Mouse (Mus musculus) heart, embryonic 15.5 days (tissue): ENCODE measurements around the gene Adamtsl4. TPM values are rescaled to one million over a fixed set of nuclear protein-coding genes. Genes with fewer than 3 reads are reported as not detected.
"Not testable (repeated sequence)": the region's sequence is repeated elsewhere in the genome, so short reads cannot be mapped to it uniquely, and the experiment has no call there.

Source experiments
- ATAC-seq: fragments of 200-750 bp; cut with Nextera tagmentation; replicated peaks from 2 replicates; pipeline ENCODE4 v1.8.0; 2017; ENCODE audit warnings: low read depth, moderate TSS enrichment; ENCODE audit not compliant: insufficient number of reproducible peaks, insufficient read depth, low FRiP score
- H3K27ac ChIP-seq: fragments of 300-500 bp; sonication (generic); 2 replicates; pipeline ENCODE4 v1.5.1; 2015; ENCODE audit warnings: mild to moderate bottlenecking, inconsistent platforms
- H3K27me3 ChIP-seq: fragments of 300-500 bp; sonication (generic); 2 replicates; pipeline ENCODE4 v1.6.1; 2015; ENCODE audit warnings: inconsistent platforms
- H3K36me3 ChIP-seq: fragments of 300-500 bp; sonication (generic); 2 replicates; pipeline ENCODE4 v1.6.1; 2015; ENCODE audit warnings: mild to moderate bottlenecking, inconsistent platforms
- H3K4me1 ChIP-seq: fragments of 300-500 bp; sonication (generic); replicated peaks from 2 replicates; pipeline ENCODE4 v1.6.1; 2015; ENCODE audit warnings: inconsistent platforms
- H3K4me2 ChIP-seq: fragments of 300-500 bp; sonication (generic); 2 replicates; pipeline ENCODE4 v1.6.1; 2015; ENCODE audit warnings: inconsistent platforms, mild to moderate bottlenecking, moderate library complexity
- H3K4me3 ChIP-seq: fragments of 300-500 bp; sonication (generic); 2 replicates; pipeline ENCODE4 v1.5.1; 2015; ENCODE audit warnings: mild to moderate bottlenecking, inconsistent platforms
- H3K9ac ChIP-seq: fragments of 300-500 bp; sonication (generic); 2 replicates; pipeline ENCODE4 v1.6.1; 2015; ENCODE audit warnings: mild to moderate bottlenecking, inconsistent platforms
- H3K9me3 ChIP-seq: fragments of 300-500 bp; sonication (generic); replicated peaks from 2 replicates; pipeline ENCODE4 v1.6.1; 2016; ENCODE audit warnings: inconsistent platforms
- WGBS: fragments of 180-500 bp; shearing (Covaris S2); methylation state at CpG from one replicate; pipeline ENCODE4 v1.1.7; 2015; ENCODE audit warnings: mixed read lengths; 5-methylcytosine and 5-hydroxymethylcytosine counted together
- polyA plus RNA-seq: library from polyadenylated mRNA; unstranded; fragments of >200 nt; fragmentation: Nextera tagmentation; extraction: Ambion mirVana; gene quantifications from 2 replicates; pipeline ENCODE4 v1.2.1, GENCODE M21; 2015

The Adamtsl4 gene
- polyA plus RNA-seq, 1 experiment from 2014 or later, result 6.9 TPM

DNA sequence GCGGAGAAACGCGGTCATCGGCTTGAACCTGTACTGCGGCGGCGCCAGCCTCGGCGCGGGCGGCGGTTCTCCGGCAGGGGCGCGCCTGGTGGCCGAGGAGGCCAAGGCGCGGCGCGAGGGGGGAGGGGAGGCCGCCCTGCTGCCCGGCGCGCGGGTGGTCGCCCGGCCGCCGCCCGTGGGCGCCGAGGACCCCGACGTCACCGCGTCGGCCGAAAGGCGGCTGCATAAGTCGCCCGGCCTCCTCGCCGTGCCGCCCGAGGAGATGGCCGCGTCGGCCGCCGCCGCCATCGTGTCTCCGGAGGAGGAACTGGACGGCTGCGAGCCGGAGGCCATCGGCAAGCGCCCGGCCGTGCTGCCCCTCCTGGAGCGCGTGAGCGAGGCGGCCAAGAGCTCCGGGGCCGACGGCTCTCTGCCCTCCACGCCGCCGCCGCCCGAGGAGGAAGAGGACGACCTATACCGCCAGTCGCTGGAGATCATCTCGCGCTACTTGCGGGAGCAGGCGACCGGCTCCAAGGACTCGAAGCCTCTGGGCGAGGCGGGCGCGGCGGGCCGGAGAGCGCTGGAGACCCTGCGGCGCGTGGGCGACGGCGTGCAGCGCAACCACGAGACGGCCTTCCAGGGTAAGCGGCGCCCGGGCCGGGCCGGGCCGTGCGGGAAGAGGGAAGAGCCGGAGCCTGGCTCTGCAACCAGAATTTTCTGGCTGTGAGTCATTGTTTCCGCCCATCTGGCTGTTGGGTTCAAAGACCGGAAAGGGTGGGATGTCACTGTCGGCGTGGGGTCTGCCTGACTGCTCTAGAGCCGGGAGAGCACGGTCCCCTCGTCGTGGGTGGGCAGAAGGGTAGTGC lies 28.6 kb downstream of the Adamtsl4 start:
- peaks cover 43% of the 10 kb centered on the region for H3K4me1 ChIP-seq
- peak; percentile 50 for ATAC-seq
- peak overlapping the region; percentile 98 for H3K9ac ChIP-seq
- peak overlapping the region; percentile 69 for H3K4me3 ChIP-seq
- peak overlapping the region; percentile 98 for H3K27ac ChIP-seq
- under 1% methylated on average over 107 of the region's 113 CpGs for WGBS
- peak overlapping the region; percentile 73 for H3K4me2 ChIP-seq
- H3K27me3 ChIP-seq, result no peaks in the 10 kb centered on the region
- peaks cover 18% of the 10 kb centered on the region for H3K36me3 ChIP-seq
- H3K9me3 ChIP-seq, result no peaks in the 10 kb centered on the region

DNA sequence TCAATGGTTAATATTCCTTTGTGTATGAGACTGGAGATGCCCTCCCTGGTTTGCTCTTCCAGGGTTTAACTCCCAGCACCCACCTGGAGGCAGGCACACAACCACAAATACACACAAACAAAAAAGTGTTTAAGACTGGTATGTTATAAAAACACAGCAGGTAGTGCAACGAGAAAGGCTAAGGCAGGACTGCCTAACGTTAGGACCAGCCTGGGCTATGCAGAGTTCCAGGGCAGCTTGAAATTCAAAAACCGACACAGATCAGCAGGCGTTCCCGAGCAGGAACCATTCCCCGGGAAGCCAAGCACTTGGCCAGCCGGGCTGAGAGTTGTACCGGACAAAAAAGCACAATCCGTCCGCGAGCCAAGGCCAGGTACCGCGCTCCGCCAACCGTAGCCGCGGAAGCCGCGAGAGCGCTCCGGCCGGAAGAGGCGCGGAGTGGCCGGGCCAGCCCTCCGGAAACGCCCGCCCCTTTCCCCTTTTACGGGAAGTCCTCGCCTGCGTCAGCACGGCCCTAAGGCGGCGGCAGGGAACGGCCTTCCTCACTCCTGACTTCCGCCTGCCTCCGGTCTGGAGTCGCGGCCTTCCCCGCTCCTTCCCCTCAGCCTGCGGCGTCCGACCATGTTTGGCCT lies 29.4 kb downstream of the Adamtsl4 start, which contains the start of gene Mcl1:
Gene Mcl1 (plus strand): TSS at position 553 of the 632 bp plus-strand sequence.
- H3K9ac ChIP-seq, result peak within 1 kb of the TSS; percentile 98
- under 1% methylated on average over 43 of the region's 43 CpGs for WGBS
- H3K4me3 ChIP-seq, result peak within 1 kb of the TSS; percentile 69
- no peaks in the 10 kb centered on the region for H3K9me3 ChIP-seq
- peak within 1 kb of the TSS; percentile 98 for H3K27ac ChIP-seq
- ATAC-seq, result peak; percentile 94
- H3K4me1 ChIP-seq, result peaks cover 43% of the 10 kb centered on the region
- H3K36me3 ChIP-seq, result peaks cover 14% of the 10 kb centered on the region; the same call in 1 of the 2 replicates
- no peaks in the 10 kb centered on the region for H3K27me3 ChIP-seq
- H3K4me2 ChIP-seq, result peak within 1 kb of the TSS; percentile 73

DNA sequence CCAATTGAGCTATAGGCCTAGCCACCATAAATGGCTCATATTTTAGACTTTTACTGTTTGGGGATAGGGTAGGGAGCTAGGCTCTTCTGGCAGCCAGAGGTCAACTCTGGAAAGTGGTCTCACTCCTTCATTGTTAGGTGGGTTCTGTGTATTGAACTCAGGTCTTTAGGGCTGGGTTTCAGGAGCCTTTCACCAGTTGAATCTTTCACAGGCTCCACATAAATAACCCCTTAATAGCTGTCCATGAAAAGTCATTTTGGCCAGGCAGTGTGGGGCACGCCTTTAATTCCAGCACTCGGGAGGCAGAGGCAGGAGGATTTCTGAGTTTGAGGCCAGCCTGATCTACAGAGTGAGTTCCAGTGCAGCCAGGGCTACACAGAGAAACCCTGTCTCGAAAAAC lies 30.0 kb downstream of the Adamtsl4 start:
- H3K4me3 ChIP-seq, result peak overlapping the region; percentile 69
- WGBS, result 78% methylated on average over 3 of the region's 3 CpGs
- H3K9me3 ChIP-seq, result no peaks in the 10 kb centered on the region
- peak overlapping the region; percentile 66 for H3K4me2 ChIP-seq
- ATAC-seq, result no peak
- 0 out of 2 replicates have a peak, but pooled peaks cover 12% of the 10 kb centered on the region for H3K36me3 ChIP-seq
- 0 out of 2 replicates have a peak overlapping the region, but pooled peaks have one; percentile 98 for H3K9ac ChIP-seq
- peaks cover 43% of the 10 kb centered on the region for H3K4me1 ChIP-seq
- H3K27me3 ChIP-seq, result no peaks in the 10 kb centered on the region
- H3K27ac ChIP-seq, result peak overlapping the region; percentile 98; the same call in 1 of the 2 replicates

GRCm38 (mm10) chr3:95657108-95657507 lies 30.6 kb downstream of the Adamtsl4 start:
- Histone ChIP-seq H3K36me3 (0 out of 2 replicates have a peak, but pooled peaks cover 8% of the 10 kb centered on the region), H3K27ac (no peak overlapping the region), H3K4me1 (peaks cover 41% of the 10 kb centered on the region), H3K9ac (no peak overlapping the region), H3K4me3 (no peak overlapping the region), H3K4me2 (no peak overlapping the region), H3K9me3 (no peaks in the 10 kb centered on the region), H3K27me3 (no peaks in the 10 kb centered on the region)
- 75% methylated on average over 3 of the region's 3 CpGs for WGBS
- ATAC-seq, result no peak

DNA sequence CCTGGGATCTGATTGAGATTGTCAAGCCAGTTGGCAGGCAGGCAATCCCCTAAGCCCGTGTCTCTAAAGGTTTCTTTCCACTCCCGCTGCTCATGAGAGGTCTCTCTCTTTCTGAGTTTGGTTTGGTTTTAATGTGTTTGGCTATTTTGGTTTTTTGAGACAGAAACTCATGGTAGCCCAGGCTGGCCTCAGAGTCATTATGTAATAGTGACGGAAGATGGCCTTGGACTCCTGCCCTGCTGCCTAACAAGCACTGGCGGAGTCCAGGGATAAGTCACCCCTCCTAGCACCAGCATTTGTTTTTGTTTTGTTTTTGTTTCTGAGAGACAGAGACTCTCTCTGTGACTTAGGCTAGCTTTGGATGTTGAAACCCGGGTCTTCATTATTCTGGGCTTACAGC lies 32.3 kb downstream of the Adamtsl4 start:
- Histone ChIP-seq H3K9me3 (no peaks in the 10 kb centered on the region), H3K9ac (no peak overlapping the region), H3K27ac (no peak overlapping the region), H3K4me2 (no peak overlapping the region), H3K4me3 (no peak overlapping the region), H3K4me1 (peaks cover 36% of the 10 kb centered on the region), H3K36me3 (0 out of 2 replicates have a peak, but pooled peaks cover under 1% of the 10 kb centered on the region), H3K27me3 (no peaks in the 10 kb centered on the region)
- WGBS, result 86% methylated on average over 5 of the region's 5 CpGs
- ATAC-seq, result no peak

- H3K27ac ChIP-seq, H3K4me3 ChIP-seq, ATAC-seq: not testable (repeated sequence)
Measured at GRCm38 (mm10) chr3:95654371-95654770, 33.3 kb downstream of the Adamtsl4 start.

DNA sequence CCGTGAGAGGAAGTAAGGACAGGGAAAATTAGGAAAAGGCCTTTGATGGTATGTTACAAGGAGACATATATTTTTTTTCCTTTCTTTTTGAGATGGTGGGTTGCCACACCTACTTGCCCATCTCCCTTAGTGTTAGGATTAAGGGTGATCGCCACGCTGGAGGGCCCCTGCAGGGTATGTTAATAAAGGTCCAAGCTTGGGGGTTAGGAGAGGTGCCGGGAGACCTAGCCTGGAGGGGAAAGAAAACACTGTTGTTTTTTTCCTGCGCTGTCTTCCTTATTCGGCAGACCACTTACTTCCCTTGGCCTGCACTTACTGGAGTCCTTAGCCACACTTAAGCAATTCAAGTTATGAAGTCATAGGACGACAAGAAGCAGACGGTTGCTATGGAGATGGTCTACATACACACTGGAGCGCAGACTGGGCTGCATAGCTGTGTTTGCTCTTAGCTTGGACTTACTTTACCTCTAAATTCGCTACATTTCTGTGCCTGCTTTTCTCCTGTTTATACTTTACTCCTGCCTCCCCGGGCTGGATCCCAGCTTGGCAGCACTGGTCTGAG lies 34.2 kb downstream of the Adamtsl4 start:
- 21% methylated on average over 11 of the region's 11 CpGs for WGBS
- Histone ChIP-seq H3K27me3 (no peaks in the 10 kb centered on the region), H3K4me1 (peaks cover 40% of the 10 kb centered on the region), H3K27ac (peak overlapping the region; percentile 18; the same call in 1 of the 2 replicates), H3K4me2 (peak overlapping the region; percentile 34; the same call in 1 of the 2 replicates), H3K9ac (0 out of 2 replicates have a peak overlapping the region, but pooled peaks have one; percentile 28), H3K4me3 (no peak overlapping the region), H3K36me3 (no peaks in the 10 kb centered on the region), H3K9me3 (no peaks in the 10 kb centered on the region)
- ATAC-seq, result no peak

More at GRCm38 (mm10) chr3:95654371-95654770, 33.3 kb downstream of the Adamtsl4 start:
- H3K4me1 ChIP-seq, result peaks cover 40% of the 10 kb centered on the region
- H3K9ac ChIP-seq, H3K27me3 ChIP-seq, H3K9me3 ChIP-seq, H3K36me3 ChIP-seq, H3K4me2 ChIP-seq: not testable (repeated sequence)
- WGBS, result 93% methylated on average over 3 of the region's 3 CpGs

GRCm38 (mm10) chr3:95652871-95653270 lies 34.8 kb downstream of the Adamtsl4 start:
- H3K4me1 ChIP-seq, result peaks cover 37% of the 10 kb centered on the region
- H3K27ac ChIP-seq, result no peak overlapping the region
- ATAC-seq, result no peak
- 38% methylated on average over 6 of the region's 6 CpGs for WGBS
- no peaks in the 10 kb centered on the region for H3K27me3 ChIP-seq
- H3K36me3 ChIP-seq, result no peaks in the 10 kb centered on the region
- no peak overlapping the region for H3K4me3 ChIP-seq
- H3K9ac ChIP-seq, result no peak overlapping the region
- no peaks in the 10 kb centered on the region for H3K9me3 ChIP-seq
- no peak overlapping the region for H3K4me2 ChIP-seq

DNA sequence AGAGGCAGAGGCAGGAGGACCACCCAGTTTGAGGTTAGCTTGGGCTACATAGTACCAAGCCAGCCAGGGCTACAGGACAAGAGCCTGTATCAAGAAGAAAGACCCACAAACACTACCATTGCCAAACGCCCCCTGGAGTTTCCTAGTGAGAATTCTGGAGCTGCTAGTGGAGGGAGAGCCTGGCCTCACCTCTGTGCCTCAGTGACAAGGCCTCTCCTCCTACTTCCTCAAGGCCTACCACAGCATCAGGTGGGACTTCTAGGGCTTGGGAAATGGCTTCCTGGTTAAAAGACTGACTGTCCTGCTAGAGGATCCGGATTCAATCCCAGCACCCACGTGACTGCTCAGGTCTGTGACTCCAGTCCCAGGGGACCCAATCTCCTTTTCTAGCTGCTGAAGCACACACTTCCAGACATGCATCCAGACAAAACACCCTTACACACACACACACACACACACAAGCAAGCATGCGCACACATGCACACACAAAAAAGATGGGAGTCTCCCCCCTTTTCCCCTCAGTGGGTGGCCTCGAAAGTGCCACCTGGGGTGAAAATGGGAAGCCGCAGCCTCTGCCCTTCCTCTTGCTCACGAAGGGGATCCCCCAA lies 35.4 kb downstream of the Adamtsl4 start:
- no peak overlapping the region for H3K4me3 ChIP-seq
- H3K4me1 ChIP-seq, result peaks cover 33% of the 10 kb centered on the region
- H3K4me2 ChIP-seq, result no peak overlapping the region
- no peak for ATAC-seq
- no peaks in the 10 kb centered on the region for H3K36me3 ChIP-seq
- no peak overlapping the region for H3K27ac ChIP-seq
- H3K9ac ChIP-seq, result no peak overlapping the region
- no peaks in the 10 kb centered on the region for H3K9me3 ChIP-seq
- H3K27me3 ChIP-seq, result no peaks in the 10 kb centered on the region
- WGBS, result 69% methylated on average over 7 of the region's 7 CpGs

DNA sequence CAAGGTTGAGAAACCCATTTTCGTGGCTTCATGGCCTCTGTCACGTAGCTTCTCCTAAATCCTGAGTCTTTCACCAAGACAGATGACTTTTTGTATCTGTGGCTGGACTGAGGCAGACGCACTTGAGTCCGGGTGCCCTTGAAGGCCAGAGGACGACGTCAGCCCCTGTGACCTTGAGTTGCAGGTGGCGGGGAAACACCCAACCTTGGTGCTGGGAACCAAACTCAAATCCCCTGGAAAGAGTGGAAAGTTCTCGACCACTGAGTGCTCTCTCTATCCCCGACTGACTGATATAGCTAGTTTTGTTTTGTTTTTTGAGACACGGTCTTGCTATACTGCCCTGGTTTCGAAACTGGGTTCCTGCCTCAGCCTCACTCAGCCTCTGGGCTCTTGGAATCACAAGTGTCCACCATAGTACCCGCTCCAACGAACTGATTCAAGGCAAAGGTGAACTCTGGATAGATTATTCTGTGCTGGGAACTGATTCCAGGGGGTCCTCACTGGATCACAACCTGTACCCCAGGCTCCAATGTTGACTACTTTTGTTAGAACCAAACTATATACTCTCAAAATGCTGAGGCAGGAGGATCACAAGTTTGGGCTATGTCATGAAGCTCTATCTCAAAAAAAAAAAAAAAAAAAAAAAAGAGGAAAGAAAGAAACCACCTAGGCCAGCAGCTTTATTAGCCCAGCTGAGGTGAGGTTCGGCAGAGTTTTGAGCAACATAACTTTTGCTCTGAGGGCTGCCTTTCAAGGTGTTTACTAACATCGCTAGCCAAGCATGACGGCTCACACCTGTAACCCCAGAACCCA lies 36.1 kb downstream of the Adamtsl4 start:
- H3K36me3 ChIP-seq, result no peaks in the 10 kb centered on the region
- 88% methylated on average over 16 of the region's 16 CpGs for WGBS
- peaks cover 33% of the 10 kb centered on the region for H3K4me1 ChIP-seq
- H3K27me3 ChIP-seq, result no peaks in the 10 kb centered on the region
- H3K27ac ChIP-seq, result peak overlapping the region; percentile 82
- no peak overlapping the region for H3K4me2 ChIP-seq
- no peaks in the 10 kb centered on the region for H3K9me3 ChIP-seq
- H3K9ac ChIP-seq, result no peak overlapping the region
- ATAC-seq, result no peak
- H3K4me3 ChIP-seq, result no peak overlapping the region
